Comparison of ENCODE assay signal across 25 mouse cellular contexts in the genomic region with DNA sequence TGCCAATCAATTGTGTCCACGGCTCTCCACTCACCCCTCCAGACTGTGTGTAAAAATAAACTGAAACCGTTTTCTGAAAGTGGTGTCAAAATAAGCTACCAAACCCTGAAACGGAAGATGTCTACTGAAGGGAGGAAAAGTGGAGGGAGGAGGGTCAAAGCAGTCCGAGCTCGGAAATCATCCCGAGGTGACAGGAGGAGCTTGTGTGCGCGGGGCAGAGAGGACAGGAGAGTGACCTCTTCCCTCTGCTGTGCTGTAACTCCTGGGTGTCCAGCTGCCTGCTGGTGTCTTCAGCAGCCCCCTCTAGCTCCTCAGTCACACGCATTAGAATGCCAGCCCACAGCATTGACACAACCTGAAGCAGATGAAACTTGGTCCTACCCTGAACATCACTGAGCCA.
"Had no signal": no experiment of that assay in that cellular context is flagged by ENCODE, and none has a peak within 500 bp of the region (broad histone marks: within the 10 kb centered on the region; RNA-seq: fewer than 3 reads in every experiment).

No protein-coding gene starts in this region.

- H3K4me2 ChIP-seq: heart, embryonic 11.5 days; heart, embryonic 13.5 days; heart, embryonic 15.5 days; hindbrain, embryonic 13.5 days; hindbrain, embryonic 15.5 days; limb, embryonic 12.5 days; liver, embryonic 11.5 days; liver, embryonic 13.5 days; liver, embryonic 15.5 days had no signal

- H3K4me3 ChIP-seq: heart, adult 2 months; heart, embryonic 13.5 days; heart, embryonic 15.5 days; hindbrain, embryonic 13.5 days; hindbrain, embryonic 15.5 days; limb, embryonic 12.5 days; liver, embryonic 13.5 days; liver, embryonic 15.5 days had no signal

- H3K36me3 ChIP-seq: heart, embryonic 13.5 days; heart, embryonic 15.5 days; hindbrain, embryonic 13.5 days; hindbrain, embryonic 15.5 days; limb, embryonic 12.5 days; liver, embryonic 13.5 days; liver, embryonic 15.5 days had no signal

- H3K27me3 ChIP-seq: heart, embryonic 15.5 days; hindbrain, embryonic 13.5 days; hindbrain, embryonic 15.5 days; limb, embryonic 12.5 days; liver, embryonic 13.5 days; liver, embryonic 15.5 days had no signal

- H3K9me3 ChIP-seq: heart, embryonic 13.5 days; heart, embryonic 15.5 days; hindbrain, embryonic 13.5 days; hindbrain, embryonic 15.5 days; limb, embryonic 12.5 days; liver, embryonic 13.5 days; liver, embryonic 15.5 days had no signal

- ATAC-seq: hindbrain, postnatal 0 days; intestine, embryonic 16.5 days; liver, postnatal 0 days had no signal

- DNase-seq: gastrocnemius, postnatal 14 days; gastrocnemius, postnatal 36 days; heart, adult 11 months; heart, adult 2 months; heart, postnatal 14 days; heart, postnatal 36 days; kidney, adult 11 months; kidney, postnatal 10 days; kidney, postnatal 36 days; layer of hippocampus, adult 9-11 months; layer of hippocampus, postnatal 36 days; left cerebral cortex, postnatal 4 days; liver; liver, embryonic 13.5 days; liver, postnatal 0 days had no signal

- H3K9ac ChIP-seq: heart, embryonic 13.5 days; heart, embryonic 15.5 days; hindbrain, embryonic 13.5 days; hindbrain, embryonic 15.5 days; limb, embryonic 12.5 days; liver, embryonic 13.5 days; liver, embryonic 15.5 days; liver, postnatal 0 days had no signal

- H3K4me1 ChIP-seq: hindbrain, embryonic 15.5 days; liver, embryonic 13.5 days had no signal

- H3K27ac ChIP-seq: heart, adult 2 months; heart, embryonic 13.5 days; heart, embryonic 15.5 days; hindbrain, embryonic 13.5 days; hindbrain, embryonic 15.5 days; hindbrain, postnatal 0 days; limb, embryonic 12.5 days; liver, embryonic 13.5 days; liver, embryonic 15.5 days had no signal
